Mouse (Mus musculus): Measurements from ENCODE around the gene Jade2.

Gene Jade2

GRCm38 (mm10) chr11:51857081-51857671, at the start of gene Jade2:
Gene Jade2, minus strand, starts transcription at chr11:51857653.
- DNase-seq (ENCODE audit: low spot score), result peak; percentile 48

- no peak for DNase-seq (ENCODE audit: low spot score)
Observed at GRCm38 (mm10) chr11:51904224-51904623, 46.8 kb upstream of the Jade2 start.

- DNase-seq (ENCODE audit: low spot score), result no peak
Observed at GRCm38 (mm10) chr11:51899691-51900090, 42.2 kb upstream of the Jade2 start.

GRCm38 (mm10) chr11:51898326-51899080, 41.0 kb upstream of the Jade2 start:
- DNase-seq (ENCODE audit: low spot score), result no peak

- peak; percentile 74 for DNase-seq (ENCODE audit: low spot score)
Observed at GRCm38 (mm10) chr11:51897311-51897710, 39.9 kb upstream of the Jade2 start.

- DNase-seq (ENCODE audit: low spot score), result no peak
Observed at GRCm38 (mm10) chr11:51896012-51896411, 38.6 kb upstream of the Jade2 start.

GRCm38 (mm10) chr11:51885681-51886080, 28.2 kb upstream of the Jade2 start:
- DNase-seq (ENCODE audit: low spot score), result no peak

- DNase-seq (ENCODE audit: low spot score), result no peak
Observed at GRCm38 (mm10) chr11:51884092-51884491, 26.6 kb upstream of the Jade2 start.

- DNase-seq (ENCODE audit: low spot score), result peak; percentile 77
Observed at GRCm38 (mm10) chr11:51883670-51884069, 26.2 kb upstream of the Jade2 start.

- no peak for DNase-seq (ENCODE audit: low spot score)
Observed at GRCm38 (mm10) chr11:51881776-51882175, 24.3 kb upstream of the Jade2 start.

- DNase-seq (ENCODE audit: low spot score), result no peak
Observed at GRCm38 (mm10) chr11:51881041-51881730, 23.7 kb upstream of the Jade2 start.

- DNase-seq (ENCODE audit: low spot score), result peak; percentile 60
Observed at GRCm38 (mm10) chr11:51876943-51877344, 19.5 kb upstream of the Jade2 start.

- no peak for DNase-seq (ENCODE audit: low spot score)
Observed at GRCm38 (mm10) chr11:51875792-51876195, 18.3 kb upstream of the Jade2 start.

GRCm38 (mm10) chr11:51875086-51875485, 17.6 kb upstream of the Jade2 start:
- peak; percentile 74 for DNase-seq (ENCODE audit: low spot score)

GRCm38 (mm10) chr11:51874266-51875036, 17.0 kb upstream of the Jade2 start:
- peak; percentile 93 for DNase-seq (ENCODE audit: low spot score)

- no peak for DNase-seq (ENCODE audit: low spot score)
Observed at GRCm38 (mm10) chr11:51873141-51873540, 15.7 kb upstream of the Jade2 start.

GRCm38 (mm10) chr11:51867261-51867660, 9.8 kb upstream of the Jade2 start:
- no peak for DNase-seq (ENCODE audit: low spot score)

- DNase-seq (ENCODE audit: low spot score), result no peak
Observed at GRCm38 (mm10) chr11:51866020-51866419, 8.6 kb upstream of the Jade2 start.

- no peak for DNase-seq (ENCODE audit: low spot score)
Observed at GRCm38 (mm10) chr11:51860666-51861065, 3.2 kb upstream of the Jade2 start.

GRCm38 (mm10) chr11:51859561-51859960, 2.1 kb upstream of the Jade2 start:
- no peak for DNase-seq (ENCODE audit: low spot score)

GRCm38 (mm10) chr11:51858528-51859051, 1.1 kb upstream of the Jade2 start:
- DNase-seq (ENCODE audit: low spot score), result peak; percentile 93
